ENCODE assay signal across 7 mouse cellular contexts in the genomic region with DNA sequence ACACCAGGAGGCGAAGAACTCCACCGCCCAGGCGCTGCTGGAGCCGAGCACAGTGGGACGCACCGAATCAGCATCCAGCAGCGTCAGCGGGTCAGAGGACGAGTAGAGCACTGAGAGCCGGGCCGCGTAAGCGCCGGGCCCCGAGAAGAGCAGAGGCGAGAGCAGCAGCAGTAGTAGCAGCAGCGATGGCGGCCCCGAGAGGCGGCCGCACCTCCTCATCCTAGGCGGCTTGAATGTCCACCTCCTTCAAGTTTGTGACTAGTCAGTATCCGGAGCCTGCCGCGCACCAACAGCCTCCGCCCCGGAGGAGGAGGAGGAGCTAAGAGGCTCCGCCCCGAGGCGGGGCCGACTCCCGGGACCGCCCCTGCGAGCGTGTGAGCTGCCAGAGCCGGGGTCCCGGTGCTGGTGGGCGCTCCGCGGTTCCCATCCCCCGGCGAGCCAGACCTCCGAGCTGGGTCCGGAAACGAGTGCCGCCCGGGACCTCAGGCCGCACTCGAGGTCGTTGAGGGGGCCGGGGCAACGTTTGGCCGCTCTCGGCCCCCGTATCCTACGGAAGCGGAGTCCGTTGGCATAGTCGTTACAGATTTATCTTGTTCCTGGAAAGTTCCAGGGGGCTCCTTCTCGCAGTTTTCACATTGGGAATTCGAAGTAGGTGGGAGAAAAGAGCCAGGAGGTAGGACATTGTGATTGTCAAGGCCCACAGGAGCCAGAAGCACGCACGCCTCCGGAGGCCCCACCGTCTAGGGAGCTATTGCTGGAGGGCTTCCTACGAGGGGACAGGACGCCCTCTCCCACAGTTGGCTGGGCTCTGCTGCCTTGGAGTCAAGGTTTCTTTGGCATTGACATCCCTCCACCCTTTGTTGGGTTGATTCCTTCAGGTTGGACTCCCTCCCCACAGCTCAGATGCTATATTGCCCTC. TPM values are rescaled to one million over a fixed set of nuclear protein-coding genes. Genes with fewer than 3 reads are reported as not detected.
DNase-seq lines count a peak whose midpoint lies in the region; ATAC-seq and TF ChIP-seq lines count a peak whose summit lies in the region.

A gene (minus strand): TSS at position 309 of the 919 bp plus-strand sequence.

- H3K4me3 ChIP-seq in intestine, postnatal 0 days (ENCODE audit: low read depth, low read length) = peak within 1 kb of the TSS; percentile 64
- peak within 1 kb of the TSS; percentile 69 for H3K4me3 ChIP-seq in midbrain, embryonic 12.5 days
- peak within 1 kb of the TSS; percentile 91 for H3K4me3 ChIP-seq in small intestine, adult 2 months (ENCODE audit: low read depth, low read length)

- WGBS in intestine, postnatal 0 days = under 1% methylated on average over 66 of the region's 67 CpGs
- under 1% methylated on average over 63 of the region's 67 CpGs for WGBS in midbrain, embryonic 12.5 days
- under 1% methylated on average over 66 of the region's 67 CpGs for WGBS in small intestine, adult 2 months

- peak; percentile 92 for TF ChIP-seq POLR2A in small intestine, adult 2 months (IDR thresholded peaks at IDR 0.05; ENCODE audit: low read depth, low read length)

- H3K9me3 ChIP-seq in intestine, postnatal 0 days (ENCODE audit: control insufficient read depth) = no peaks in the 10 kb centered on the region
- no peaks in the 10 kb centered on the region for H3K9me3 ChIP-seq in midbrain, embryonic 12.5 days

- ATAC-seq in intestine, postnatal 0 days = peak; percentile 90
- ATAC-seq in midbrain, embryonic 12.5 days (ENCODE audit: low FRiP score, low read depth) = peak; percentile 97

- H3K27me3 ChIP-seq in intestine, postnatal 0 days (replicated peaks; ENCODE audit: control insufficient read depth, insufficient read depth, low read length) = no peaks in the 10 kb centered on the region
- peaks cover 7% of the 10 kb centered on the region; the same call in 1 of the 2 replicates for H3K27me3 ChIP-seq in midbrain, embryonic 12.5 days
- no peaks in the 10 kb centered on the region for H3K27me3 ChIP-seq in small intestine, adult 2 months (ENCODE audit: control insufficient read depth, insufficient read depth, low read length)

- peak within 1 kb of the TSS; percentile 63 for H3K4me2 ChIP-seq in intestine, postnatal 0 days (replicated peaks; ENCODE audit: low read depth)
- peak within 1 kb of the TSS; percentile 72 for H3K4me2 ChIP-seq in midbrain, embryonic 12.5 days (replicated peaks)

- no peaks in the 10 kb centered on the region; the same call in 1 of the 2 replicates for H3K36me3 ChIP-seq in intestine, postnatal 0 days (ENCODE audit: control insufficient read depth, insufficient read depth)
- no peaks in the 10 kb centered on the region for H3K36me3 ChIP-seq in midbrain, embryonic 12.5 days
- no peaks in the 10 kb centered on the region for H3K36me3 ChIP-seq in small intestine, adult 2 months (ENCODE audit: control insufficient read depth, insufficient read depth, low read length)

- no peak for TF ChIP-seq CTCF in intestine, postnatal 0 days (IDR thresholded peaks at IDR 0.05; ENCODE audit: low read depth)
- no peak for TF ChIP-seq CTCF in small intestine, adult 2 months (IDR thresholded peaks at IDR 0.05; ENCODE audit: extremely low read depth, insufficient read length, insufficient replicate concordance, low read depth, low read length)

- no peak within 1 kb of the TSS for H3K27ac ChIP-seq in intestine, postnatal 0 days (ENCODE audit: low read depth, low read length)
- H3K27ac ChIP-seq in midbrain, embryonic 12.5 days (replicated peaks) = peak within 1 kb of the TSS; percentile 17; the same call in 1 of the 2 replicates
- H3K27ac ChIP-seq in small intestine, adult 2 months (ENCODE audit: insufficient read depth, low read depth, low read length) = peak within 1 kb of the TSS; percentile 29

- H3K9ac ChIP-seq in intestine, postnatal 0 days (ENCODE audit: low read depth, low read length) = peak within 1 kb of the TSS; percentile 61
- peak within 1 kb of the TSS; percentile 70 for H3K9ac ChIP-seq in midbrain, embryonic 12.5 days (replicated peaks)

- peak; percentile 81 for DNase-seq in adrenal gland, adult 8-10 months
- peak; percentile 93 for DNase-seq in embryo, embryonic 9.5 days (ENCODE audit: extremely low spot score)
- DNase-seq in gonadal fat pad, adult 2 months (ENCODE audit: low read depth) = no peak
- peak; percentile 85 for DNase-seq in left cerebral cortex, postnatal 4 days

- intact Hi-C loops in left cerebral cortex, postnatal 4 days (cut with DNase I) = no loop called here

- peaks cover 10% of the 10 kb centered on the region; the same call in 1 of the 2 replicates for H3K4me1 ChIP-seq in intestine, postnatal 0 days (replicated peaks; ENCODE audit: control insufficient read depth, insufficient read depth, low read length)
- peaks cover 22% of the 10 kb centered on the region for H3K4me1 ChIP-seq in midbrain, embryonic 12.5 days
- H3K4me1 ChIP-seq in small intestine, adult 2 months (ENCODE audit: control insufficient read depth, insufficient read depth, insufficient read length, low read length) = peaks cover 13% of the 10 kb centered on the region; the same call in 1 of the 2 replicates

RNA-seq across cellular contexts. Expression of the gene that starts here (rescaled TPM):
- total RNA-seq in adrenal gland, adult 8-10 months (2022) = 10 to 100 TPM; 55.9 to 95.0 (median 70.2) TPM
- polyA plus RNA-seq in gonadal fat pad, adult 2 months (2012; rRNA removed) = 244 and 295 TPM in 2 replicates
- 28.4 and 30.1 TPM in 2 replicates for polyA plus RNA-seq in intestine, postnatal 0 days (2015; fragmentation: Nextera tagmentation; extraction: Ambion mirVana)
- total RNA-seq in left cerebral cortex, postnatal 4 days (2021) = 10 to 100 TPM; 34.2 to 35.0 TPM
- 18.5 and 19.8 TPM in 2 replicates for polyA plus RNA-seq in midbrain, embryonic 12.5 days (2016; fragmentation: Nextera tagmentation; extraction: Ambion mirVana)
- 77.8 and 120 TPM in 2 replicates for polyA plus RNA-seq in small intestine, adult 2 months (2012; rRNA removed)
